Mouse (Mus musculus) midbrain, postnatal 0 days (tissue): ENCODE measurements at regions not wholly inside any gene's neighbourhood (a gene's known extent, or its start where the extent isn't known, plus 50 kb on each side); places are given as distances from the start of the nearest gene placed in this dataset.
"Not testable (repeated sequence)": the region's sequence is repeated elsewhere in the genome, so short reads cannot be mapped to it uniquely, and the experiment has no call there.

Experiments used
- ATAC-seq: fragments of 200-750 bp; cut with Nextera tagmentation; 2 replicates; pipeline ENCODE4 v1.8.0; 2017; ENCODE audit warnings: moderate number of reproducible peaks, mild to moderate bottlenecking, moderate TSS enrichment, moderate library complexity; ENCODE audit not compliant: low FRiP score
- DNase-seq: peaks from one replicate; pipeline ENCODE4 v3.0.0-alpha.2; 2015; ENCODE audit warnings: low spot score
- H3K27ac ChIP-seq: fragments of 300-500 bp; sonication (generic); 2 replicates; pipeline ENCODE4 v1.5.1; 2014; ENCODE audit warnings: low read depth, mild to moderate bottlenecking, low read length, mixed read lengths
- H3K27me3 ChIP-seq: fragments of 300-500 bp; sonication (generic); 2 replicates; pipeline ENCODE4 v1.6.1; 2014; ENCODE audit warnings: low read length, control low read depth, mixed read lengths; ENCODE audit not compliant: insufficient read depth
- H3K36me3 ChIP-seq: fragments of 300-500 bp; sonication (generic); 2 replicates; pipeline ENCODE4 v1.6.1; 2014; ENCODE audit warnings: low read length, control low read depth, mixed read lengths; ENCODE audit not compliant: insufficient read depth
- H3K4me1 ChIP-seq: fragments of 300-500 bp; sonication (generic); 2 replicates; pipeline ENCODE4 v1.6.1; 2014; ENCODE audit warnings: mild to moderate bottlenecking, control low read depth, antibody characterized with exemption, low read length, mixed read lengths; ENCODE audit not compliant: insufficient read depth
- H3K4me2 ChIP-seq: fragments of 300-500 bp; sonication (generic); 2 replicates; pipeline ENCODE4 v1.6.1; 2014; ENCODE audit warnings: low read depth, mild to moderate bottlenecking, low read length, mixed read lengths; ENCODE audit not compliant: poor library complexity, severe bottlenecking
- H3K4me3 ChIP-seq: fragments of 300-500 bp; sonication (generic); 2 replicates; pipeline ENCODE4 v1.5.1; 2014; ENCODE audit warnings: low read depth, mild to moderate bottlenecking, low read length, moderate library complexity
- H3K9ac ChIP-seq: fragments of 300-500 bp; sonication (generic); replicated peaks from 2 replicates; pipeline ENCODE4 v1.6.1; 2014; ENCODE audit warnings: mild to moderate bottlenecking, low read length, moderate library complexity, mixed read lengths; ENCODE audit not compliant: poor library complexity, severe bottlenecking
- H3K9me3 ChIP-seq: fragments of 300-500 bp; sonication (generic); 2 replicates; pipeline ENCODE4 v1.6.1; 2016; ENCODE audit warnings: low read length, control low read depth
- CTCF ChIP-seq: IDR thresholded peaks from 2 replicates; pipeline ENCODE4 v1.5.1; 2016; ENCODE audit warnings: antibody characterized with exemption, mild to moderate bottlenecking
- WGBS: fragments of 180-500 bp; shearing (Covaris S2); extraction: QIAGEN DNeasy Blood & Tissue Kit; methylation state at CpG from one replicate; pipeline ENCODE4 v1.1.7; 2014; 5-methylcytosine and 5-hydroxymethylcytosine counted together

DNA sequence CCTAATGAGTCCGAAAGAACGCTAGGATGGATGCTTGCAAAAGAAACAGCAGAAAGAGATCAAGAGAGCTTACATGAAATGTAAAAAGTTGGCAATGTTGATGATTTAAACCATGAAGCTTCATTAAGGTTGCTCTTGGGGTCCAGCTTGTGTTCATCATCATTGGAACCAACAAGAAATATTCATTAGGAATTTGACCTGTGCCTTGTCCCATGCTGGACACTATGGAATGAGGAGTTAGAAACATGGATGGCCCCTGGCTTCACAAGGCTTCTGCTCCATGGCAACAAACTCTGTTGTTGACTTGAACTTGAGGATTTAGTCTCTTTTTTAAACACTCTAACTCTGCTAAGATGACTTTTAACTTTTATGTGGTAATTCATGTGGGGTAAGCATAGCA lies 159.0 kb upstream of the Gm11096 start:
- H3K36me3 ChIP-seq: no peaks in the 10 kb centered on the region
- TF ChIP-seq CTCF: no peak
- H3K9ac ChIP-seq: no peak overlapping the region
- no peak for DNase-seq
- no peaks in the 10 kb centered on the region for H3K4me1 ChIP-seq
- H3K27ac ChIP-seq: no peak overlapping the region
- H3K4me2 ChIP-seq: no peak overlapping the region
- no peaks in the 10 kb centered on the region for H3K9me3 ChIP-seq
- no peaks in the 10 kb centered on the region for H3K27me3 ChIP-seq
- 69% methylated on average over 2 of the region's 2 CpGs for WGBS
- H3K4me3 ChIP-seq: no peak overlapping the region
- no peak for ATAC-seq

DNA sequence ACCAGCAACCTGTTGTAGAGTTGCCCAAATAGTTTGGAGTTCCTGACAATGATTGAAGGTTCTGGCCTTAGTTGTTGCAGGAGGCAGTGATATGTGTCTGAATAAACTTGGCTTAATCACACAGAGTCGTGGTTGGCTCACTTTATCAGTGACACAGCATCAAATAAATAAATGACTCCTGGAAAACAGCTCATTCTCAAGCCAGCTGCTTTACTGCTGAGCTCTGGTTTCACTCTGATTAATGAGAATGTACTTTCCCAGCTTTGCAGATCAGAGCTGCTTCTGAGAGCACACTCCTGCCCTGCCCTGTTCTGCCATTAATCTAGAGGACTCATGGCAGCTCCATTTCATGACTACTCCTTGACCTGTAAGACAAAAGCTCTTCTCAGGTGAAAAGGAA lies 171.3 kb upstream of the Gm11096 start:
- no peaks in the 10 kb centered on the region for H3K9me3 ChIP-seq
- peak; percentile 10 for DNase-seq
- H3K27ac ChIP-seq: no peak overlapping the region
- ATAC-seq: no peak
- TF ChIP-seq CTCF: no peak
- H3K4me1 ChIP-seq: no peaks in the 10 kb centered on the region
- H3K36me3 ChIP-seq: no peaks in the 10 kb centered on the region
- H3K27me3 ChIP-seq: no peaks in the 10 kb centered on the region
- H3K4me2 ChIP-seq: no peak overlapping the region
- no peak overlapping the region for H3K9ac ChIP-seq
- no peak overlapping the region for H3K4me3 ChIP-seq
- WGBS: 50% methylated on average over 1 of the region's 1 CpGs

DNA sequence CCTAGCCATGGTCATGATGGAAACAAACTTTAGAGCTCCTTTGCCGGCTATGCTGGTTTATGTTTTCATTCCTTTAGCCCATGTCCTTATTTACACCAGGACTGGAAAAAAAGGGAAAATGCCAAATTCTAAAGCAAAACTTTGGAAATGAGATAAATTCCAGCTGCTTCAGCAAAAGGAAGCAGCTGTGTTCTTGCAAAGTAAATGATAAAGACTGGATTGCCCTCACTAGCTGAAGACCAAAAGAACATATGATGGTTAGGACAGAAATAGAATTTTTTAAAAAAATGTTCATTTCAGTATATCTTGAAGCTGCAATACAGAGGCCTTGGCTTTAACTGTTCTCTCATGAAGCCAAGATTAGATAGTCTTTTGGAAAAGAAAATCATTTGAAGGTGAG lies 179.6 kb upstream of the Gm11096 start:
- no peak overlapping the region for H3K9ac ChIP-seq
- no peak for TF ChIP-seq CTCF
- H3K36me3 ChIP-seq: no peaks in the 10 kb centered on the region
- WGBS: 97% methylated on average over 1 of the region's 1 CpGs
- no peak overlapping the region for H3K27ac ChIP-seq
- no peaks in the 10 kb centered on the region for H3K27me3 ChIP-seq
- no peaks in the 10 kb centered on the region for H3K4me1 ChIP-seq
- no peak for DNase-seq
- no peak overlapping the region for H3K4me2 ChIP-seq
- no peak overlapping the region for H3K4me3 ChIP-seq
- H3K9me3 ChIP-seq: no peaks in the 10 kb centered on the region
- no peak for ATAC-seq

DNA sequence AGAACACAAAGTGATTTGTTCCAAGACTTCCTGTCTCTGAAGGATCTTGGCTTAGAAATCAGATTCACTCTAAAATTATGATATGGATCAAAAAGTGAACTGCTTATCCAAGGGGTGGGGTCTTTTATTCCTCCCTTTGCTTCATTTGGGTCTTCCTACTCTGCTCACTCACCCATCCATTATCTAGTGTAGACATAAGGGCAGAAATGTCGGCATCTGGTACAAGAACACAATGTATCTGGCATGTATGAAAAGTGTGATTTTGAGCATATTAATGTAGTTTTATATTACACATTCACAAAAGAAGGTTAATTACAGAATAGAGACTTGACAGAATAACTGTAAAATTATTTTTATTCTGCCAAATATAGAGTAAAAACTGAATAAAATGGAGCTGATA lies 181.5 kb upstream of the Gm11096 start:
- H3K4me1 ChIP-seq: no peaks in the 10 kb centered on the region
- no peaks in the 10 kb centered on the region for H3K36me3 ChIP-seq
- DNase-seq (no peak), ATAC-seq (no peak)
- H3K27ac ChIP-seq: no peak overlapping the region
- WGBS: 88% methylated on average over 1 of the region's 1 CpGs
- no peaks in the 10 kb centered on the region for H3K27me3 ChIP-seq
- no peak overlapping the region for H3K4me3 ChIP-seq
- no peak overlapping the region for H3K4me2 ChIP-seq
- no peak overlapping the region for H3K9ac ChIP-seq
- TF ChIP-seq CTCF: no peak
- H3K9me3 ChIP-seq: no peaks in the 10 kb centered on the region

DNA sequence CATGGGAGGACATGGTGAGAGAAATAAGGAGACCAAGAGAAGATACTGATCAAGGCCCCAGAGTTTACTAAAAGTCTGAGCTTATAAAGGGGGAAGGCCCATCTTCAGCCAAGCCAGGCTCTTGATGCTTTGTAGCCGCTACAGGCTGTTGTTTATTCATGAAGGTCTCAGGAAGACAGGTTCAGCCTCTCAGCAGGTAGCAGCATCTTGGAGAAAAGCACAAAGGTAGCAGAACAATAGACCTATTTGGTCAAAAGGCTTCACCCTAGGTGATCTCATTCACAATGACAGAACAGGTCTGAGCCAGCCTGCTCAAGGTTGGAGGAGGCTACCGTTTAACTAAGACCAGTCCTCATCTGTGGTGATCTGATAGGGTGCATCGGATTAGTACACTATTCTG lies 185.5 kb upstream of the Gm11096 start:
- WGBS: 46% methylated on average over 3 of the region's 3 CpGs

DNA sequence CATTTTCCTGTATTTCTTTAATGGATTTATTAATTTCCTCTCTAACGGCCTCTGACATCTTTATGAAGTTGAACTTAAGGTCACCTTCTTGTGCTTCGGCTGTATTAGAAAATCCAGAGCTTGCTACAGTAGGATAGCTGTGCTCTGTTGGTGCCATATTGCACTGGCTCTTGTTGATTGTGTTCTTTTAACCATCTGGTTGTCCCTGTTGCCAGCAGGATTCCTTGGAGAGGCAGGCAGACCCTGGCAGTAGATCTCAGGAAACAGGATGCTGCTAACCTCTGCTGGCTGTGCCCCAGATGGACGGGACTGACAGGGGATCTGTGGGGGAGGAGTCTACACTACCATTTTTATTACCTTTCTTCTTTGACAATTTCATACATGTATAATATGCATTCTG lies 185.9 kb upstream of the Thumpd2 start:
- WGBS: 79% methylated on average over 3 of the region's 3 CpGs
- TF ChIP-seq CTCF: no peak
- no peak for ATAC-seq
- H3K9me3 ChIP-seq: no peaks in the 10 kb centered on the region
- no peak overlapping the region for H3K4me2 ChIP-seq
- no peak overlapping the region for H3K9ac ChIP-seq
- no peak overlapping the region for H3K27ac ChIP-seq
- no peaks in the 10 kb centered on the region for H3K27me3 ChIP-seq
- DNase-seq: peak; percentile 43
- H3K4me3 ChIP-seq: no peak overlapping the region
- H3K36me3 ChIP-seq: no peaks in the 10 kb centered on the region
- H3K4me1 ChIP-seq: no peaks in the 10 kb centered on the region

More for the DNA sequence above, 185.5 kb upstream of the Gm11096 start:
- Histone ChIP-seq H3K4me3 (no peak overlapping the region), H3K27ac (no peak overlapping the region), H3K27me3 (no peaks in the 10 kb centered on the region), H3K9ac (no peak overlapping the region), H3K36me3 (no peaks in the 10 kb centered on the region), H3K4me1 (no peaks in the 10 kb centered on the region), H3K4me2 (no peak overlapping the region), H3K9me3 (no peaks in the 10 kb centered on the region)
- DNase-seq (no peak), ATAC-seq (no peak)
- TF ChIP-seq CTCF: no peak

DNA sequence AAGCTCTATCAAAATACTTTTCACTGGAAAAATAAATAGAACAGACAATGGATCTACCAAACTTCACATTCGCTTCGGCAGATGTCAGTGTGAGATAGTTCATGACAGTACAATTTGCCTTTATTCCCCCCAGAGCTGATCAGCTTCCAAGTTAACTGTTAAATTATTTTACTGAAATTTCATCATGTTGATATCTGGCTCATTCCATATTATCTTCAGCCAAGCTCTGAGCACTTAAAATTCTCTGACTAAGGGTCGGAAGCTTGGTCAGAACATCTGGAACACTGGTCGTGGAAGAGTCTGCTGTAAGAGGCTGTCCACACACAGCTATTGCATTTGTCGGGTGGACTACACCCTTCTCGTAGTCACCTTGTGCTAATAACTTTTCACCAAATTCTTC lies 181.3 kb upstream of the Thumpd2 start:
- Histone ChIP-seq H3K36me3 (no peaks in the 10 kb centered on the region), H3K27ac (no peak overlapping the region), H3K27me3 (no peaks in the 10 kb centered on the region), H3K9ac (no peak overlapping the region), H3K4me1 (no peaks in the 10 kb centered on the region), H3K4me3 (no peak overlapping the region), H3K4me2 (no peak overlapping the region), H3K9me3 (no peaks in the 10 kb centered on the region)
- no peak for TF ChIP-seq CTCF
- no peak for DNase-seq
- WGBS: 94% methylated on average over 6 of the region's 6 CpGs
- ATAC-seq: no peak

DNA sequence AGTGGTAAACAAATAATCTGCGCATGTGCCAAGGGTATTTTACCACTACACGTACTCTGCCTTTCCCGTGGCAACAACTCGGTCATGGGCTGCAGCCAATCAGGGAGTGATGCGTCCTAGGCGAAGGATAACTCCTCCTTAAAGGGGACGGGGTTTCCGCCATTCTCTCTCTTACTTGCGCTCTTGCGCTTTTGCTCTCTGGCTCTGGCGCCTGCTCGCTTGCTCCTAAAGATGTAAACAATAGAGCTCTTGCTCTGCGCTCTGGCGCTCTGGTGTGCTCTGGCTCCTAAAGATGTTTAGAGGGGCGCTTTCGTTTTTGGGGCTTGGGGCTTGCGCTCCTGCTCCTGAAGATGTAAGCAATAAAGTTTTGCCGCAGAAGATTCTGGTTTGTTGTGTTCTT lies 166.9 kb upstream of the Thumpd2 start:
- DNase-seq, H3K4me3 ChIP-seq, H3K36me3 ChIP-seq, H3K4me1 ChIP-seq, H3K9ac ChIP-seq, H3K4me2 ChIP-seq, ATAC-seq, H3K27me3 ChIP-seq, H3K27ac ChIP-seq, H3K9me3 ChIP-seq: not testable (repeated sequence)
- 97% methylated on average over 6 of the region's 18 CpGs for WGBS
